Mouse (Mus musculus): ENCODE measurements around the gene Nr3c2.

- TF ChIP-seq CTCF (IDR thresholded peaks at IDR 0.05; ENCODE audit: extremely low read depth, insufficient read depth, insufficient read length, insufficient replicate concordance) = no peak
- TF ChIP-seq POLR2A (IDR thresholded peaks at IDR 0.05; ENCODE audit: low read depth, low read length) = no peak
Measured at GRCm38 (mm10) chr8:77023837-77024710, 124.8 kb downstream of the Nr3c2 start.

Measured in spleen, adult 2 months (tissue).